Mouse (Mus musculus): ENCODE measurements at regions not wholly inside any gene's neighbourhood (a gene's known extent, or its start where the extent isn't known, plus 50 kb on each side); places are given as distances from the start of the nearest gene placed in this dataset.
A peak's percentile ranks its signal among the peaks of the same experiment; 100 is the strongest.

DNA sequence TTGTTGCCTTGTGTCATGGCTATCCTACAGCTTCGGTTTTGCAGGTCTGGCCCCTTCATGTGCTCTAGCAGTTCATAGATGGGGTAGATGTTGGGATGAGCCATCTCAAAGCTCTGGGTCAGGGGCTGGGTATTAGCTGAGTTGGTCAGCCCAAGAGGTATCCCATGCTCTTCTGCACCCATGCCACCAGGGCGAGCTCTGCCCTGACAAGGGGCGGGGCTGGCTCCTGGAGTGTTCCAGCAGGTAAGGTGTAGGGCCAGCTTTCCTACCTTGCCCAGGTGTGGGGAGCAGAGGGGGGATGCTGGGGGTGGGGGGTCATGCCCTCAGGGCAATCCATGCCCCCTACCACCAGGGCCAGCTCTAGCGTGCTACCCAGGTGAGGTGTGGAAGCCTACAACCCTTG is 91.0 kb downstream of the Xrcc2 start:
- no peak overlapping the region for H3K27ac ChIP-seq (ENCODE audit: low read depth)
- H3K4me1 ChIP-seq (replicated peaks; ENCODE audit: control insufficient read depth, insufficient read depth, low read length): 0 out of 2 replicates have a peak, but pooled peaks cover 2% of the 10 kb centered on the region
- H3K9me3 ChIP-seq (ENCODE audit: control insufficient read depth, low read length): no peaks in the 10 kb centered on the region
- no peaks in the 10 kb centered on the region for H3K36me3 ChIP-seq (ENCODE audit: control insufficient read depth, insufficient read depth, low read length)
- ATAC-seq (replicated peaks; ENCODE audit: low FRiP score, low TSS enrichment, low read depth): no peak
- H3K4me2 ChIP-seq (ENCODE audit: low read length): no peak overlapping the region
- H3K27me3 ChIP-seq (replicated peaks; ENCODE audit: control insufficient read depth, insufficient read depth, low read length): no peaks in the 10 kb centered on the region
- no peak for DNase-seq (ENCODE audit: low spot score)
- WGBS: 89% methylated on average over 4 of the region's 4 CpGs
- no peak overlapping the region for H3K9ac ChIP-seq (ENCODE audit: low read length)
- no peak overlapping the region for H3K4me3 ChIP-seq (ENCODE audit: low read depth, low read length)

DNA sequence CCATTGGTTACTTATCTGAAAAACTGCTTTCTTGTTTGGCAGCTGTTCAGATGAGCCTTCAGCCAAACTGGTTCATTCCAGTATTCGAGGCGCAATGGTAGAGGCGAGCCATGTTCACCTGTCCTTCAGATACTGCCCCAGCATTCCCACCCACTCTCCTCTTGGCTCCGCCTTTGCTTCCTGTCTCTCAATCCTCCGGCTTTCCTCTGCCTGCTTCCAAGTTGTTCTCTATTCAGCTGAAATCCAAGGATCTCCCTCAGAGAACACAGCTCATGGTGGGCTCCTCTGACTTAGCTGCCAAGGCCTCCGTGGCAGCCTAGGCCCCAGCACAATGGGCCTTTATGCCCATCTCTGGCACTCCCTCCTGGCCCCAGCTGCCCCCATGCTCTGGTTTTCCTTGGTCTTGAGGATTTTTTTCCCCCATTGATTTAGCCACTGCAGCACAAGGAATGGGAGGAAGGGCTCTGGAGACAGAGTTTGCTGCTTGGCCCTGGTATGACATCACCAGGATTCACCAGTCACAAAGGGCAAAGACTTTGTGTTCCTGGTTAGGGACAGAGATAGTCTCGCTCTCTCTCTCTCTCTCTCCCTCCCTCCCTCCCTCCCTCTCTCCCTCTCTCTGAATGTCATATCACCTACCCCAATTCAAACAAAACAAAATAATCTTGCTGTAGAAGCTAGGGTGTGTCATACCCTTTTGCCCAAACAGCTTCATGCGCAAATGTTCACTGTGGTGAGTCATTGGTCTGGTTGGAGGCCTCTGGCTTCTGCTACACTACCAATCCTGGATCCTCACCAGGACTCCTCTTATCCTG is 91.6 kb downstream of the Xrcc2 start:
- H3K9me3 ChIP-seq (ENCODE audit: control insufficient read depth, low read length): no peaks in the 10 kb centered on the region
- no peak overlapping the region for H3K4me3 ChIP-seq (ENCODE audit: low read depth, low read length)
- no peaks in the 10 kb centered on the region for H3K27me3 ChIP-seq (replicated peaks; ENCODE audit: control insufficient read depth, insufficient read depth, low read length)
- no peak overlapping the region for H3K9ac ChIP-seq (ENCODE audit: low read length)
- ATAC-seq (replicated peaks; ENCODE audit: low FRiP score, low TSS enrichment, low read depth) (peak; percentile 48; the same call in 1 of the 2 replicates), DNase-seq (ENCODE audit: low spot score) (no peak)
- H3K4me1 ChIP-seq (replicated peaks; ENCODE audit: control insufficient read depth, insufficient read depth, low read length): 0 out of 2 replicates have a peak, but pooled peaks cover 2% of the 10 kb centered on the region
- H3K36me3 ChIP-seq (ENCODE audit: control insufficient read depth, insufficient read depth, low read length): no peaks in the 10 kb centered on the region
- H3K27ac ChIP-seq (ENCODE audit: low read depth): no peak overlapping the region
- WGBS: 76% methylated on average over 8 of the region's 8 CpGs
- H3K4me2 ChIP-seq (ENCODE audit: low read length): no peak overlapping the region

GRCm38 (mm10) chr5:25612036-25612705 is 93.5 kb downstream of the Xrcc2 start:
- H3K4me1 ChIP-seq (replicated peaks; ENCODE audit: control insufficient read depth, insufficient read depth, low read length): 0 out of 2 replicates have a peak, but pooled peaks cover 2% of the 10 kb centered on the region
- no peak for ATAC-seq (replicated peaks; ENCODE audit: low FRiP score, low TSS enrichment, low read depth)
- H3K4me2 ChIP-seq (ENCODE audit: low read length): no peak overlapping the region
- H3K4me3 ChIP-seq (ENCODE audit: low read depth, low read length): no peak overlapping the region
- H3K9me3 ChIP-seq (ENCODE audit: control insufficient read depth, low read length): no peaks in the 10 kb centered on the region
- no peak for DNase-seq (ENCODE audit: low spot score)
- H3K27ac ChIP-seq (ENCODE audit: low read depth): no peak overlapping the region
- no peak overlapping the region for H3K9ac ChIP-seq (ENCODE audit: low read length)
- H3K36me3 ChIP-seq (ENCODE audit: control insufficient read depth, insufficient read depth, low read length): no peaks in the 10 kb centered on the region
- 90% methylated on average over 9 of the region's 9 CpGs for WGBS
- H3K27me3 ChIP-seq (replicated peaks; ENCODE audit: control insufficient read depth, insufficient read depth, low read length): no peaks in the 10 kb centered on the region

- Histone ChIP-seq H3K36me3 (ENCODE audit: control insufficient read depth, insufficient read depth, low read length) (no peaks in the 10 kb centered on the region), H3K9ac (ENCODE audit: low read length) (no peak overlapping the region), H3K9me3 (ENCODE audit: control insufficient read depth, low read length) (no peaks in the 10 kb centered on the region), H3K27ac (ENCODE audit: low read depth) (no peak overlapping the region), H3K4me2 (ENCODE audit: low read length) (no peak overlapping the region), H3K4me3 (ENCODE audit: low read depth, low read length) (no peak overlapping the region), H3K4me1 (replicated peaks; ENCODE audit: control insufficient read depth, insufficient read depth, low read length) (0 out of 2 replicates have a peak, but pooled peaks cover 2% of the 10 kb centered on the region), H3K27me3 (replicated peaks; ENCODE audit: control insufficient read depth, insufficient read depth, low read length) (no peaks in the 10 kb centered on the region)
- DNase-seq (ENCODE audit: low spot score): no peak
- no peak for ATAC-seq (replicated peaks; ENCODE audit: low FRiP score, low TSS enrichment, low read depth)
- whole genome bisulfite sequencing: 20% methylated on average over 9 of the region's 9 CpGs
Observed at GRCm38 (mm10) chr5:25609911-25610310, 94.0 kb downstream of the Cct8l1 start.

DNA sequence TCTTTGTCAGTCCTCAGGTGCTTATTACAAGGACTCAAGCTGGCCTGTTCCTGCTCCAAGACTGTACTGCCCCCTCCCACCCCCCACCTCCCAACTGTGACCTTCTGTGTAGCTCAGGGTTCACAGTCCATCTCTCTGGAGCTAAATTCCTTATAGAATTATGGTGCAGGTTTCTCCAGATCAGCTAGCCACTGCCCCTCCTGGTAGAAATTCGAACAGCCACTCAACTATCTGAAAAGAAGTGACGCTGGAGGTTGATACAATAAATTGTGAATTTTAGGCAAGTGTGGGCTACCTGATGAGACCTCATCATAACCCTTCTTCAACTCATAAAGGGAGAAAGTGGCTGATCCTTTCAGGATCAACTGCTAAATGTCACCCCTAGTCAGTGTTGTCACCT is 86.3 kb downstream of the Cct8l1 start:
- Histone ChIP-seq H3K36me3 (ENCODE audit: control insufficient read depth, insufficient read depth, low read length) (no peaks in the 10 kb centered on the region), H3K27ac (ENCODE audit: low read depth) (no peak overlapping the region), H3K27me3 (replicated peaks; ENCODE audit: control insufficient read depth, insufficient read depth, low read length) (no peaks in the 10 kb centered on the region), H3K9me3 (ENCODE audit: control insufficient read depth, low read length) (no peaks in the 10 kb centered on the region), H3K4me1 (replicated peaks; ENCODE audit: control insufficient read depth, insufficient read depth, low read length) (no peaks in the 10 kb centered on the region), H3K4me2 (ENCODE audit: low read length) (no peak overlapping the region), H3K9ac (ENCODE audit: low read length) (no peak overlapping the region), H3K4me3 (ENCODE audit: low read depth, low read length) (no peak overlapping the region)
- no peak for DNase-seq (ENCODE audit: low spot score)
- ATAC-seq (replicated peaks; ENCODE audit: low FRiP score, low TSS enrichment, low read depth): no peak
- WGBS: 61% methylated on average over 2 of the region's 2 CpGs

GRCm38 (mm10) chr5:25599363-25599762 is 83.5 kb downstream of the Cct8l1 start:
- Histone ChIP-seq H3K4me2 (ENCODE audit: low read length) (no peak overlapping the region), H3K27ac (ENCODE audit: low read depth) (no peak overlapping the region), H3K9ac (ENCODE audit: low read length) (no peak overlapping the region), H3K27me3 (replicated peaks; ENCODE audit: control insufficient read depth, insufficient read depth, low read length) (no peaks in the 10 kb centered on the region), H3K36me3 (ENCODE audit: control insufficient read depth, insufficient read depth, low read length) (no peaks in the 10 kb centered on the region), H3K4me3 (ENCODE audit: low read depth, low read length) (no peak overlapping the region), H3K9me3 (ENCODE audit: control insufficient read depth, low read length) (no peaks in the 10 kb centered on the region), H3K4me1 (replicated peaks; ENCODE audit: control insufficient read depth, insufficient read depth, low read length) (no peaks in the 10 kb centered on the region)
- WGBS: 82% methylated on average over 1 of the region's 1 CpGs
- DNase-seq (ENCODE audit: low spot score) (no peak), ATAC-seq (replicated peaks; ENCODE audit: low FRiP score, low TSS enrichment, low read depth) (no peak)

GRCm38 (mm10) chr5:25597786-25598185 is 81.9 kb downstream of the Cct8l1 start:
- Histone ChIP-seq H3K36me3 (ENCODE audit: control insufficient read depth, insufficient read depth, low read length) (no peaks in the 10 kb centered on the region), H3K4me2 (ENCODE audit: low read length) (no peak overlapping the region), H3K4me1 (replicated peaks; ENCODE audit: control insufficient read depth, insufficient read depth, low read length) (no peaks in the 10 kb centered on the region), H3K9me3 (ENCODE audit: control insufficient read depth, low read length) (no peaks in the 10 kb centered on the region), H3K9ac (ENCODE audit: low read length) (no peak overlapping the region), H3K27me3 (replicated peaks; ENCODE audit: control insufficient read depth, insufficient read depth, low read length) (no peaks in the 10 kb centered on the region), H3K27ac (ENCODE audit: low read depth) (no peak overlapping the region), H3K4me3 (ENCODE audit: low read depth, low read length) (no peak overlapping the region)
- DNase-seq (ENCODE audit: low spot score): no peak
- WGBS: 87% methylated on average over 6 of the region's 6 CpGs
- no peak for ATAC-seq (replicated peaks; ENCODE audit: low FRiP score, low TSS enrichment, low read depth)

DNA sequence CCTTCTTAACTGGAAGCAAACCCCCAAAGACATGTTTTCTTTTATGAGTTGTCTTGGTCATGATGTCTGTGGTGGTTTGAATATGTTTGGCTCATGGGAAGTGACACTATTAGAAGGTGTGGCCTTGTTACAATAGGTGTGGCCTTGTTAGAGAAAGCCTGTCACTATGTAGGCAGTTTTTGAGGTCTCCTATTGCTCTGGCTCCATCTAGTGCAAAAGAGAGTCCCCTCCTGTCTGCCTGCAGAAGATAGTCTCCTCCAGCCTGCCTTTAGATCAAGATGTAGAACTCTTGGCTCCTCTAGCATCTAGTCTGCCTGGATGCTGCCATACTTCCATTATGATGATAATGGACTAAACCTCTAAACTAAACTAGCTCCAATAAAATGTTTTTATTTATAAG is 75.8 kb downstream of the Cct8l1 start:
- no peaks in the 10 kb centered on the region for H3K9me3 ChIP-seq (ENCODE audit: control insufficient read depth, low read length)
- no peak overlapping the region for H3K9ac ChIP-seq (ENCODE audit: low read length)
- H3K27me3 ChIP-seq (replicated peaks; ENCODE audit: control insufficient read depth, insufficient read depth, low read length): no peaks in the 10 kb centered on the region
- no peak for DNase-seq (ENCODE audit: low spot score)
- H3K4me1 ChIP-seq (replicated peaks; ENCODE audit: control insufficient read depth, insufficient read depth, low read length): no peaks in the 10 kb centered on the region
- H3K4me3 ChIP-seq (ENCODE audit: low read depth, low read length): no peak overlapping the region
- no peak overlapping the region for H3K27ac ChIP-seq (ENCODE audit: low read depth)
- no peaks in the 10 kb centered on the region for H3K36me3 ChIP-seq (ENCODE audit: control insufficient read depth, insufficient read depth, low read length)
- no peak for ATAC-seq (replicated peaks; ENCODE audit: low FRiP score, low TSS enrichment, low read depth)
- no peak overlapping the region for H3K4me2 ChIP-seq (ENCODE audit: low read length)

All from intestine, embryonic 14.5 days (tissue).